Mouse (Mus musculus) G1E (cell line): ENCODE results near the gene 2410004B18Rik.

Experiments
- CTCF ChIP-seq: IDR thresholded peaks from 2 replicates; pipeline ENCODE4 v1.5.1; 2012; ENCODE audit warnings: low read depth, low read length, inconsistent platforms, mixed read lengths
- GATA1 ChIP-seq: IDR thresholded peaks from 2 replicates; pipeline ENCODE4 v1.6.1; 2012; ENCODE audit warnings: borderline replicate concordance, low read length, inconsistent platforms, mixed read lengths
- GATA2 ChIP-seq: IDR thresholded peaks from 2 replicates; pipeline ENCODE4 v1.6.1; 2012; ENCODE audit warnings: low read depth, low read length, inconsistent platforms, borderline replicate concordance
- POLR2AphosphoS5 ChIP-seq: IDR thresholded peaks from 2 replicates; pipeline ENCODE4 v1.6.1; 2012; ENCODE audit warnings: low read depth, low read length, inconsistent platforms; ENCODE audit not compliant: insufficient replicate concordance

DNA sequence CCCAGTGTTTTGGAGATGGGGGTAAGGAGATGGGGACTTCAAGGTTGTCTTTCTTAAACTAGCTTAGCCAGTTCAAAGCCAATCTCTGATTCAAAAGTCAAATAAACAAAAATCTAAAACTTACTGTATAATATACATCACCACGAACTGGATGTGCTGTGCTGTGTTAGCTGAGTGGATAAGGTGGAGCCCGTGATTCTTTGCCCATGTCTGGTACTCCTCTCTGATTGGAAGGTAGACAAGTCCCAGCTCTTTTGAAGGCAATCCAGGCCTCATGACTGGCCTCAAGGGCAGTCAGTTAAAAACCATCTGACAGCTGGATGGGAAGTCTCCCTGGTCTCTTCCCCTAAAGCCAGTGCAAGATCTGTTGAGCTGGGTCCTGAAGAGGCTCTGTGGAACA is 15.6 kb downstream of the 2410004B18Rik start:
- TF ChIP-seq CTCF (no peak), GATA1 (no peak), POLR2AphosphoS5 (no peak), GATA2 (no peak)
